Mouse (Mus musculus): ENCODE data around the gene Mta3. TPM values are rescaled to one million over a fixed set of nuclear protein-coding genes. Genes with fewer than 3 reads are reported as not detected.

Mta3 gene
- polyA plus RNA-seq (2014; fragmentation: Nextera tagmentation; extraction: Ambion mirVana): 39.9 and 41.0 TPM in 2 replicates

DNA sequence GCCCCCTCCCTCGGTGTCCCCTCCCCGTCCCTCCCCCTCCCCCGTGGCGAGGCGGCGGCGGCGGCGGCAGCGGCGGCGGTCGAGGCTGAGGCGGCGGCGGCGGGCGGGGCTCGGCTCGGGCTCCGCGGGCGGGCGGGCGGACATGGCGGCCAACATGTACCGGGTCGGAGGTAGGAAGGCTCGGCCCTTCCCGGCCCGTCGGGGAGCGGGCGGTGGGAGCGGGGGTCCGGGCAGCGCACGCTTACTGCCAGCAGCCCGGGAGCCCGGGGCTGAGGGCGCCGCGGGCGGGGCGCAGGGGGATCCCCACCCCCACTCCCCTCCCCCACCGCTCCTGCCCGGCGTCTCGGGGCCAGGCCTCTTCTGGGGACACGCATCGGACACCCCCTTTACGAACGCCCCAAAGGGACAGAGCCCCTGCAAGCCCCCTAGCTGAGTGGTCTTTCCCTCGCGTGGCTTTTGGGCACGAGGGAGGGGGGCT is at the start of gene Mta3:
Gene Mta3 (plus strand): TSS at position 48 of the 478 bp plus-strand sequence.
- Histone ChIP-seq H3K36me3 (ENCODE audit: insufficient read depth) (peaks cover 14% of the 10 kb centered on the region), H3K9ac (peak within 1 kb of the TSS; percentile 97), H3K4me3 (ENCODE audit: low read depth, low read length) (peak within 1 kb of the TSS; percentile 87), H3K27me3 (ENCODE audit: insufficient read depth, low read length) (no peaks in the 10 kb centered on the region), H3K9me3 (ENCODE audit: low read depth, low read length) (no peaks in the 10 kb centered on the region), H3K4me1 (ENCODE audit: insufficient read depth) (0 out of 2 replicates have a peak, but pooled peaks cover 5% of the 10 kb centered on the region), H3K4me2 (peak within 1 kb of the TSS; percentile 91), H3K27ac (ENCODE audit: low read depth) (peak within 1 kb of the TSS; percentile 98)
- WGBS: under 1% methylated on average over 21 of the region's 56 CpGs
- TF ChIP-seq CTCF (IDR thresholded peaks at IDR 0.05; ENCODE audit: low read depth): no peak
- ATAC-seq (ENCODE audit: insufficient read depth): peak; percentile 57
- DNase-seq: peak; percentile 59

DNA sequence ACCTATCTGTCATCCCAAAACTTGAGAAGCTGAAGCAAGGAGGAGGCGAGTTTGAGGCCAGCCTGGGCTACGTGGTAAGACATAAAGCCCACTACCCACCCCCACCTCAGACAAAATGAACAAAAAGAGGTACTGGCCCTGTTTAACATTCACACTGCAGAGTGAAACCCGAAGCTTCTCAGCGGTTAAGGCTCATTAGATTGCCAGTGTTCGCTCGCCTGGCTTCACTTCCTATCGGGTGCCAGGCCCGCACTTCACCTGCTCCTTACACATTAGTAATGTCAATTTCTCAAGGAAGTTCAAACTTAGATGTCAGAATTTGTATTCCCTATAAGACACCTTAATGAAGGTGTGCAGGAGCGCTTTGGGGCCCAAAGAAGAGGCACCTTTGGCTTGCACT is 48.6 kb upstream of the Mta3 start:
- WGBS: 78% methylated on average over 9 of the region's 9 CpGs
- H3K9ac ChIP-seq: no peak overlapping the region
- H3K4me1 ChIP-seq (ENCODE audit: insufficient read depth): no peaks in the 10 kb centered on the region
- TF ChIP-seq CTCF (IDR thresholded peaks at IDR 0.05; ENCODE audit: low read depth): no peak
- no peak overlapping the region for H3K4me3 ChIP-seq (ENCODE audit: low read depth, low read length)
- no peaks in the 10 kb centered on the region for H3K9me3 ChIP-seq (ENCODE audit: low read depth, low read length)
- no peaks in the 10 kb centered on the region for H3K36me3 ChIP-seq (ENCODE audit: insufficient read depth)
- no peak for ATAC-seq (ENCODE audit: insufficient read depth)
- no peak for DNase-seq
- H3K27ac ChIP-seq (ENCODE audit: low read depth): no peak overlapping the region
- H3K4me2 ChIP-seq: no peak overlapping the region
- no peaks in the 10 kb centered on the region for H3K27me3 ChIP-seq (ENCODE audit: insufficient read depth, low read length)

DNA sequence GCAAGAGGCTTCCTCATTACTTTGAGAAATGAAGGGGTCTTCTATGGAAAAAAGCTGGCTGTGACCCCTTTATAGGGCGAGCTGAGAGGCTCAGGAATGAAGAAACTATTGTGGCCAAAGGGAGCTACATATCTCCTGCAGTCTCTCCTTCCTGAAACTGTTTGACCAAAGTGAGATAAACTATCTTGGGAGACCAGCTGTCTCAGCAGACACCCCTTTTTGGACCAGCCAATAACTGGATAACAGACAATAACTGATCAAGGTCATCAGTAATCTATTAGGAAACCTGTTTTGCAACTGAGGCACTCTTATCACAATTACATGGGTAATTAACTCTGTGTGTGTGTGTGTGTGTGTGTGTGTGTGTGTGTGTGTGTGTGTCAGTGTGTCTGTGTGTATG is 47.0 kb upstream of the Mta3 start:
- Histone ChIP-seq H3K4me1 (ENCODE audit: insufficient read depth) (no peaks in the 10 kb centered on the region), H3K27me3 (ENCODE audit: insufficient read depth, low read length) (no peaks in the 10 kb centered on the region), H3K36me3 (ENCODE audit: insufficient read depth) (no peaks in the 10 kb centered on the region), H3K4me3 (ENCODE audit: low read depth, low read length) (no peak overlapping the region), H3K27ac (ENCODE audit: low read depth) (no peak overlapping the region), H3K4me2 (no peak overlapping the region), H3K9ac (no peak overlapping the region), H3K9me3 (ENCODE audit: low read depth, low read length) (no peaks in the 10 kb centered on the region)
- TF ChIP-seq CTCF (IDR thresholded peaks at IDR 0.05; ENCODE audit: low read depth): no peak
- no peak for DNase-seq
- WGBS: 44% methylated on average over 1 of the region's 1 CpGs
- no peak for ATAC-seq (ENCODE audit: insufficient read depth)

DNA sequence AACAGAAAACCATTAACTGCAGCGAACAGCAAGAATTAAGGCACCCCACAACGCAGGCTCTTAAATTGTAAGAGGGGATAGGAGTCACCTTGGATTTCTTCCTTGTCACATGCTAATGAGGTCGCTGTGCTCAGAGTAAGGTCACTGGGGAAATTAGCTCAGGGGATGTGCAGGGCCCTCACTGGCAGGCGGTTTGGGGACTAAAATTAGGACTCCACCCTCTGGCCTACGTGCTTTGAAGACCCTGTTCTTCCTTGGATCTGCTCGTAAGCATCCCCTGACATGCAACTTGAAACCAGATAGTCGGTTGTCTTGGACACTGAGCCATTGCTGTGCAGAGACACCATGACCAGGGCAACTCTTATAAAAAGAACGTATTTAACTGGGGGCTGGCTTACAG is 41.2 kb upstream of the Mta3 start:
- no peak for ATAC-seq (ENCODE audit: insufficient read depth)
- WGBS: 50% methylated on average over 8 of the region's 8 CpGs
- Histone ChIP-seq H3K4me1 (ENCODE audit: insufficient read depth) (no peaks in the 10 kb centered on the region), H3K4me3 (ENCODE audit: low read depth, low read length) (no peak overlapping the region), H3K27me3 (ENCODE audit: insufficient read depth, low read length) (no peaks in the 10 kb centered on the region), H3K9me3 (ENCODE audit: low read depth, low read length) (no peaks in the 10 kb centered on the region), H3K9ac (no peak overlapping the region), H3K36me3 (ENCODE audit: insufficient read depth) (no peaks in the 10 kb centered on the region), H3K4me2 (no peak overlapping the region), H3K27ac (ENCODE audit: low read depth) (no peak overlapping the region)
- no peak for TF ChIP-seq CTCF (IDR thresholded peaks at IDR 0.05; ENCODE audit: low read depth)
- no peak for DNase-seq

DNA sequence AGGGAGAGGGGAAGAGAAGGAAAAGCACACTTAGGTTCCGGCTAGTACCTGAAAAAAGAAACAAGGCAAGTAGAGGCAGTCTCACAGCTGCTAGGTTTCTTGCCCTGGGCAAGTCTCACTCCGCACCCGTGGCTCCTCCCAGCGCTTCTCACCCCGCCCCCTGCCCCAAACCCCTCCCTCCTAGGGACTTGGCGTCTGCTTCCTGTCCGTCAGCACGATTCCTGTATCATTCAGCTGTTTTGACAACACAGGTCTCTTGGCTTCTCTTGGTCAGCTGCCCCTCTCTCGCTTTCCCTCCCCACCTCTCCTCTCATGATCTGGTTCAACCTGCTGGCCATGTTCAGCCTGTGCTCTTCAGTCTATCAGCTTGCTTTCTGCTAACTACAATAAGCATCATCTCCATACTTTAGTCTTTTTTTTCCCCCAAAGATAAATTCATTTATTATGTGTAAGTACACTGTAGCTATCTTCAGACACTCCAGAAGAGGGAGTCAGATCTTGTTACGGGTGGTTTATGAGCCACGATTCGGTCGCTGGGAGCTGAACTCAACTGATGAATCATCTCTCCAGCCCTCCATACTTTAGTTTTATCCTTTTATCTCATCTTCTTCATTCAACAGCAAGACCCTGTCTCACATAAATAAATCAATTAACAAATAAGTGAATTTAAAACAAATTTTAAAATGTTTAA is 39.2 kb upstream of the Mta3 start:
- ATAC-seq (ENCODE audit: insufficient read depth) (peak; percentile 41; the same call in 1 of the 2 replicates), DNase-seq (peak; percentile 46)
- no peaks in the 10 kb centered on the region for H3K9me3 ChIP-seq (ENCODE audit: low read depth, low read length)
- H3K27ac ChIP-seq (ENCODE audit: low read depth): no peak overlapping the region
- H3K36me3 ChIP-seq (ENCODE audit: insufficient read depth): no peaks in the 10 kb centered on the region
- H3K4me3 ChIP-seq (ENCODE audit: low read depth, low read length): no peak overlapping the region
- H3K9ac ChIP-seq: no peak overlapping the region
- H3K4me2 ChIP-seq: 0 out of 2 replicates have a peak overlapping the region, but pooled peaks have one; percentile 3
- TF ChIP-seq CTCF (IDR thresholded peaks at IDR 0.05; ENCODE audit: low read depth): no peak
- 60% methylated on average over 13 of the region's 13 CpGs for WGBS
- no peaks in the 10 kb centered on the region for H3K4me1 ChIP-seq (ENCODE audit: insufficient read depth)
- H3K27me3 ChIP-seq (ENCODE audit: insufficient read depth, low read length): no peaks in the 10 kb centered on the region

DNA sequence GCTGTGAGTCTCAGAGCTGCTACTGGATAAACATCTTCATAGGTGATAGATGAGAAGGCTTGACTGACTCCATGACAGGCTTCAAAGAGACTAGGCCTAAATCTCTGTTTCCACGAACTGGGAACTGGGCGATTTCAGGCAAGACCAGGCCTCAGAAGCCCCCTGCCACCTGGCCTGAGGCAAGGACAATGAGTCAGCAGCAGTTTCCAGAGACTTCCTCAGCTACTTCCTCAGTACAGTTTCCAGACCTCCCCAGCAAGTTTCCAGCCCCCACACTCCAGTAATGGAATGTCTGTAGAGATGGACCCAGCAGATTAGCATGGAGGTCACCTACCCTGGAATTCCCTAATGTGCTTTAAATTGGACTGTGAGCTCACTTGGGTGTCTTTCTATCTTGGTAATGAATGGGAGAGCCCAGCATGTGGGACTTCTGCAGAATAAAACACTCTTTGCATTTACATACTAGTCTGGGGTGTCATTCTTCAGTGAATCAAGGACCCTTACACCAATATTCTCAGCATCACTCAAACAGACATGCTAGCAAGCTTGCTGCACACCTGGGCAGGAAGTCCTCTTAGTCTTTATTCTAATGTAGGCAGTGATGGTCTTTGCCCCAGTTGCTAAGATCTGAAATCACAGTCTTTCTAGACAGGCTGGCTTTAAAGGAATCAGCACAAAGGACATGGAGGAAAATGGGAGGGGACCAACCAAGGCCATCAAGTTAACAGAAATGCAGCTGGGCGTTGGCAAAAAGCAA is 37.9 kb upstream of the Mta3 start:
- no peak for DNase-seq
- H3K4me1 ChIP-seq (ENCODE audit: insufficient read depth): no peaks in the 10 kb centered on the region
- no peaks in the 10 kb centered on the region for H3K27me3 ChIP-seq (ENCODE audit: insufficient read depth, low read length)
- no peak for ATAC-seq (ENCODE audit: insufficient read depth)
- no peaks in the 10 kb centered on the region for H3K36me3 ChIP-seq (ENCODE audit: insufficient read depth)
- H3K4me3 ChIP-seq (ENCODE audit: low read depth, low read length): no peak overlapping the region
- no peak for TF ChIP-seq CTCF (IDR thresholded peaks at IDR 0.05; ENCODE audit: low read depth)
- WGBS: 68% methylated on average over 3 of the region's 3 CpGs
- H3K9ac ChIP-seq: no peak overlapping the region
- no peak overlapping the region for H3K4me2 ChIP-seq
- no peaks in the 10 kb centered on the region for H3K9me3 ChIP-seq (ENCODE audit: low read depth, low read length)
- H3K27ac ChIP-seq (ENCODE audit: low read depth): no peak overlapping the region

DNA sequence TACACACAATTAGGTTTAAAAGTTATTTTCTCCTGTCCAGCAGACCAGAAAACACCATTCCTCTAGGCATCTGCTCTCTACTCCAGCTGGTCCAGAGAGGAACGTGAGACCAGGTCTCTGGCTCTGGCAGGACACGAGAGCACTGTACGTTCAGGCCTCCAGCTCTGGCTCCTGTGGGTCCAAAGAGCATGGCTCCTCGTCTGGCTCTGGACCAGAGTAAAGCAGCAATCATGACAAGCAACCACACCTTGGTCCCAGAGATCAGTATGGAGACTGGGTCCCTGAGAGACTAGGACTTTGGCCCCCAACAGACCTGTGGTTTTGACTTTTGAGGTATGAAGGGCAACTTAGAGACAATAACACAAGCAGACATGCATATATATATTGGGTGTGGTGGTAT is 33.3 kb upstream of the Mta3 start:
- Histone ChIP-seq H3K4me3 (ENCODE audit: low read depth, low read length) (no peak overlapping the region), H3K9ac (no peak overlapping the region), H3K27ac (ENCODE audit: low read depth) (no peak overlapping the region), H3K27me3 (ENCODE audit: insufficient read depth, low read length) (no peaks in the 10 kb centered on the region), H3K9me3 (ENCODE audit: low read depth, low read length) (no peaks in the 10 kb centered on the region), H3K4me1 (ENCODE audit: insufficient read depth) (no peaks in the 10 kb centered on the region), H3K4me2 (no peak overlapping the region), H3K36me3 (ENCODE audit: insufficient read depth) (no peaks in the 10 kb centered on the region)
- DNase-seq (no peak), ATAC-seq (ENCODE audit: insufficient read depth) (no peak)
- TF ChIP-seq CTCF (IDR thresholded peaks at IDR 0.05; ENCODE audit: low read depth): no peak
- 70% methylated on average over 4 of the region's 4 CpGs for whole genome bisulfite sequencing

Measured in lung, embryonic 14.5 days (tissue).